Mouse (Mus musculus) activated CD4-positive, CD25-positive, alpha-beta regulatory T cell, adult 9 weeks (primary cell): ENCODE measurements around the gene Fzd2. TPM values are rescaled to one million over a fixed set of nuclear protein-coding genes. Genes with fewer than 3 reads are reported as not detected.

Experiments
- polyA plus RNA-seq: library from polyadenylated mRNA; unstranded; fragments of 100-300 nt; shearing (Covaris generic); gene quantifications from one replicate; pipeline ENCODE4 v1.2.1, GENCODE M21; 2017

The Fzd2 gene
- not detected for polyA plus RNA-seq

DNA sequence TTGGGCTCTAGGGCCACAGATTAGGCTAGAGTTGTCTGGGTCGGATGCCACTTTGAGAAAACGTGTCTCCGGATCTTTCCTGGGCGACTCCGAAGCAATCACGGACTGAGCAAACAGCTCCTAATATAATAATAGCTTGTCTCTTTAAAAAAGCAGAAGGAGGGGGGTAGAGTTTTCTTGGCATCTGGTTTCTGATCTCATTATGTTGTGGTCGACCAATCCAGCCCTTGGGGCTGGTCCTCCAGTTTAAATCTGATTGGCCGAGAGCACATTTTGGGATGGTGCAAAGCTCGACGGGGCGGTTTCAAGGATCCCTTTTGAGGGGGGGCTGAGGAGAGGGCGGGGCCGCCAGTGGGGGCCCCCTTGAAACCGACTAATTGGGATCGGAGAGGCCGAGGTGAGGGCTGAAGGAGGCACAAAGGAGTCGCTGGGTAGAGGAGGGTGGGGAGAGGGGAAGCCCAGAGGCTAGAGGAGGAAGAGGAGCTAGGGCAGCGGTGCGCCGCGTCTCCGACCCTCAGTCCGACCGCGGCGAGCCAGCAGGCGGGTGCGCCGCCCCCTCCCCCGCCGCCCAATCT, at the start of gene Fzd2:
Gene Fzd2 (plus strand): TSS at position 387 of the 575 bp plus-strand sequence.

GRCm38 (mm10) chr11:102556031-102556715, 48.0 kb upstream of the Fzd2 start, which contains the start of gene Gpatch8:
TSS of gene Gpatch8 (minus strand) at chr11:102556392.

DNA sequence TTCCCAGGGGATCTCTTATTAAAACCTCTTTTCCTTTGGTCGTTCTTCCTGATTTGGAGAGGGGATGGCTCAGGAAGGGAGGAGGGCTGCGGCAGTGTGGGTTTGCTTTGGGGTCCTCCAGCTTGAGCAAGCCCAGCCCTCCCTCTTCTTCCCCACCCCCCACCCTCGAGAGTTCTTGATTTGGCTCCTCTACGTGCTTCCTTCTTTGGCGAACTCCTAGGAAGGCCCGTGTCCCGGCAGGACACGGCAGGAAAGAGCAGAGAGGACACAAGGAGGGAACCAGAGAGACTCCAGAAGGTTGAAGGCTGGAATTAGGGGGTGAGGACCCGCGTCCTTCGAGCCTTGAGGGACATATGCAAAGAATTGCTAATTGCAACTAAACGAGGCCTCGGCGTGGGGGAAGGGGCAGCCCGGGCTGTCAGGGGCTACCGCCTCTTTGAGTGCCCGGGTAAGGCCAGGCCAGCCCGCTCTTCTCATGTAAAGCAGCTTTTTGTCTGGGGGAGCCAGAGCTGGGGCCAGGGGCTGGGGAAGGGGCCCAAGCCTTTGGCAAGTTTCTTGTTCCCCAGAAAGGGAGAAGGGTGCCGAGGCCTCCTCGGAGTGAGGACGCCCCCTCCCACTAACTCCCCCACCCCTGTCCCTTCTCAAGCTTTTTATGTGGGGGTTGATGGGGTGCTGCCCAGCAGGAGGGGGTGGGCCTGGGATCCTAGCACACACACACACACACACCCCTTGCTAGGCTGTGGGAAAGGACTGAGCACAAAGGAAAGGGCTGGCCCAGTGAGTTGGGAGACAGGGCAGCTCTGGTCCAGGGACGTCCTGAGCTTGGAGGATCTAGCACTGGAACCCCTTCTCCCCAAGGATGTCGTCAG, 24.8 kb upstream of the Fzd2 start, which contains the start of gene Gm11627:
Gene Gm11627 (minus strand): TSS at position 297 of the 869 bp plus-strand sequence.

Other genes starting within 250 kb of the Fzd2 start
- 5.5 TPM for gene Slc4a1, start 238.2 kb upstream of the Fzd2 start, polyA plus RNA-seq
- 24.5 TPM for gene Rundc3a, start 211.0 kb upstream of the Fzd2 start, polyA plus RNA-seq
- 49.2 TPM for gene Slc25a39, start 196.4 kb upstream of the Fzd2 start, polyA plus RNA-seq
- gene Grn, start 174.1 kb upstream of the Fzd2 start, polyA plus RNA-seq, result 66.1 TPM
- gene Fam171a2, start 156.7 kb upstream of the Fzd2 start, polyA plus RNA-seq, result not detected
- gene Itga2b, start 134.3 kb upstream of the Fzd2 start, polyA plus RNA-seq, result 1.0 TPM
- 79.8 TPM for gene Gpatch8, start 48.0 kb upstream of the Fzd2 start, polyA plus RNA-seq
- not detected for gene Gm11627, start 24.9 kb upstream of the Fzd2 start, polyA plus RNA-seq
- not detected for gene Meioc, start 59.3 kb downstream of the Fzd2 start, polyA plus RNA-seq
- gene Ccdc43, start 93.4 kb downstream of the Fzd2 start, polyA plus RNA-seq, result 38.6 TPM
- gene Adam11, start 157.0 kb downstream of the Fzd2 start, polyA plus RNA-seq, result not detected
- not detected for gene Gjc1, start 215.3 kb downstream of the Fzd2 start, polyA plus RNA-seq
- not detected for gene Higd1b, start 231.5 kb downstream of the Fzd2 start, polyA plus RNA-seq